Mouse (Mus musculus): ENCODE data around the gene Bbs1. TPM values are rescaled to one million over a fixed set of nuclear protein-coding genes. Genes with fewer than 3 reads are reported as not detected.
"Not testable (repeated sequence)": the region's sequence is repeated elsewhere in the genome, so short reads cannot be mapped to it uniquely, and the experiment has no call there.

Bbs1 gene
- polyA plus RNA-seq, 1 experiment from 2014 or later: 1.0 TPM

DNA sequence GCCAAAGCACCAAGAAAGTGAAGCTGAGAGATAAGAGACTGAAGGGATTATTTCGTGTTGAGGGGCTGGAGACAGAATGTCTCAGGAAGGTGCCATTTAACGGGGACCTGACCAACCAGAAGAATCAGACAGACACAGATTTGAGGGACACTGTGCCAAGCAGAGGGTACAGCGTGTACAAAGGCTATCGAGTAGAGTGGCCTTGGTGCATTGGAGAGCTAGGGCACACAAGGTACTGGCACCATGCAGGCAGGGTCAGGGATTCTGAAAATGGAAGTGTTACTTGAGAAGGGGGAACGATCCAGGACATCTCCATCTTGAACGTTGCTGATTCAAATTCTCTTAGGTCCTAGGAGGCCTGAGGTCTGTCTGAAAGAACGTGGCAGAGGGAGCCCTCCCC lies 2.9 kb upstream of the Bbs1 start:
- H3K36me3 ChIP-seq (ENCODE audit: inconsistent target): peaks cover 56% of the 10 kb centered on the region

DNA sequence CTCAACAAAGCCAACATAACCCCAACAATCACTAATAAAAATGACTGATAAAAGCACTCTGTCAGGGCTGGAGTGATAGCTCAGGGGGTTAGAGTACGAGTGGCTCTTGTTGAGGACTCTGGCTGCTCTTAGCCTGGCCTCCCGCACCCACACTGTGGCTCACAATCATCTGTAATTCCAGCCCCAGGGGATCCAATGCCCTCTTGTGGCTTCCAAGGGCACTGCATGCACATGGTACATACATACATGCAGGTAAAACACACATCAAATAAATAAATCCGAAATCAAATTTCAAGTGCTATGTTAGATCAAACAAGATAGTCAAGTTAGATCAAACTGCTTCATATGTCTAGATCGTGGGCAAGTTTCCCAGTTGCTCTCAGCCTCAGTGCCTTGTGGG lies 1.7 kb upstream of the Bbs1 start:
- WGBS (ENCODE audit: missing documents): 93% methylated on average over 4 of the region's 4 CpGs
- Histone ChIP-seq H3K79me2 (ENCODE audit: inconsistent target) (no peaks in the 10 kb centered on the region), H3K27ac (no peak overlapping the region), H3K36me3 (ENCODE audit: inconsistent target) (peaks cover 44% of the 10 kb centered on the region), H3K4me3 (ENCODE audit: inconsistent target) (no peak overlapping the region)

More for the DNA sequence above, 2.9 kb upstream of the Bbs1 start:
- H3K79me2 ChIP-seq (ENCODE audit: inconsistent target): no peaks in the 10 kb centered on the region
- H3K27ac ChIP-seq: no peak overlapping the region
- 89% methylated on average over 7 of the region's 7 CpGs for WGBS (ENCODE audit: missing documents)
- no peak overlapping the region for H3K4me3 ChIP-seq (ENCODE audit: inconsistent target)

DNA sequence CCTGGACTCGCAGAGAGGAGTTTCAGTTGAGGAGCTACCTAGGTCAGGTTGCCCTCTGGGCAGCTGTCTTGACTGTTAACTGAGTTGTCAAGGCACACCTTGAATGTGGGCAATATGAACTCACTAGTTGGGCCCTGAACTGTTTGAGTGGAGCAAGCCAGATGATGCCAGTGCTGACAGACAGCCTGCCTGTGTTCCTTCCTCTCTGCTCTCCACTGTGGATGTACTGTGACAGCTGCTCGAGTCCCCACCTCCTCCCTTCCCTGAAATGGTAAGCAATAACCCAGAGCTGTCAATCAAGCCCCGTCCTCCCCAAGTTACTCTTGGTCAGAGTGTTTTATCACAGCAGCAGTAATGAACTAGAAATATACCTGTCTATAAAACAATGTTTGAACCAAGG lies 6.5 kb downstream of the Bbs1 start:
- 77% methylated on average over 3 of the region's 3 CpGs for WGBS (ENCODE audit: missing documents)
- H3K4me3 ChIP-seq (ENCODE audit: inconsistent target): no peak overlapping the region
- no peaks in the 10 kb centered on the region for H3K79me2 ChIP-seq (ENCODE audit: inconsistent target)
- H3K27ac ChIP-seq: no peak overlapping the region
- H3K36me3 ChIP-seq (ENCODE audit: inconsistent target): no peaks in the 10 kb centered on the region

DNA sequence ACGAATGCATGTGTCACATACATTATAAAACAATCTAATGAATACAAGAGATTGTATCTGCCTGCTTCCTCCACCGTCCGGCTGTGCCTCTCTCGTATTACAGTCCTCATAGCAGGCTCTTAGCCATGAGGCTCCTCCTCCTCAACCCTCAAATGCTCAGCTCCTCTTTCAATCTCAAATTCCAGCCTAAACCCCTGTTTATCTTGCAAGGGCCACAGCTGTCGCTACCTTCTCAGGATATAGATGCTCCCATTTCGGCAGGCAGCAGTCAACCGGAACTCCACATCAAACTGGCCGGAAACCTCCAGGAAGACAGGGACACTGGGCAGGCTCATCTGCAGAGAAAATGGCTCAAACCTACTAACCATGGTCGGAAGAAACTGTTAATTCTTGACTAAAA lies 7.5 kb downstream of the Bbs1 start:
- WGBS (ENCODE audit: missing documents): 96% methylated on average over 9 of the region's 9 CpGs
- H3K79me2 ChIP-seq (ENCODE audit: inconsistent target): no peaks in the 10 kb centered on the region
- no peaks in the 10 kb centered on the region for H3K36me3 ChIP-seq (ENCODE audit: inconsistent target)
- H3K4me3 ChIP-seq (ENCODE audit: inconsistent target): no peak overlapping the region
- H3K27ac ChIP-seq: no peak overlapping the region

DNA sequence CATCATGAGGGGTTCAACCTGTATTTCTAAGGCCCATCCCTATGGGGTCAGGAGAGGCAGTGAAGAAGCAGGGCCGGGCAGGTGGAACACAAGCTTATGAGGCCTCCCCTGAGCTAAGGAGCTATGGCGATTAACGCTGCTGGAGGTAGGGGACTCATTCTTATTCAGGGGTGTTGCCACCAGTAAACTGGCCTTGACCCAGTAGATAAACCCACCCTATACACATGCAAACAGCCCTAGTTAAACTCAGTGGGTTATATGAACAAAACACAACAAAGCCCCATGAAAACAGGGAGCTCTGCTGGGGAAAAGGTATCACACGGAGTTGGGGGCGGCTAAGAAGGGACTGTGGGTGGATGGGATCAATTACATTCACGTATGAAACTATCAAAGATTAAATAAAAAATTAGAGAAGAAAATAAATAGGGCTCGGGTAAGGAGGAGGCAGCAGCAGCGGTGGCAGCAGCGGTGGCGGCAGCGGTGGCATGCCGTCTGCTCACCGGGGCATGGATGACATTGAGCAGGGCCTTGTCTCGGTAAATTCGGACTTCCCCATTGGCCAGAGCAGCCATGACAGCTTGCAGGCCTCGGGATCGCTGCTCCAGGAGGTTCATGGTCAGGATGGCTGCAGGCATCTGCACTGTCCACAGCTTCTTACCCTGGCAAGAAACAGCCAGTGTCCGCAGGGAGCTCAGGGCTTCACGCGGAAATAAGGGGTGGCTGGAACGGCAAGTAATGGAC lies 9.5 kb downstream of the Bbs1 start:
- 85% methylated on average over 21 of the region's 21 CpGs for WGBS (ENCODE audit: missing documents)
- Histone ChIP-seq H3K79me2 (ENCODE audit: inconsistent target) (no peaks in the 10 kb centered on the region), H3K27ac (no peak overlapping the region)

DNA sequence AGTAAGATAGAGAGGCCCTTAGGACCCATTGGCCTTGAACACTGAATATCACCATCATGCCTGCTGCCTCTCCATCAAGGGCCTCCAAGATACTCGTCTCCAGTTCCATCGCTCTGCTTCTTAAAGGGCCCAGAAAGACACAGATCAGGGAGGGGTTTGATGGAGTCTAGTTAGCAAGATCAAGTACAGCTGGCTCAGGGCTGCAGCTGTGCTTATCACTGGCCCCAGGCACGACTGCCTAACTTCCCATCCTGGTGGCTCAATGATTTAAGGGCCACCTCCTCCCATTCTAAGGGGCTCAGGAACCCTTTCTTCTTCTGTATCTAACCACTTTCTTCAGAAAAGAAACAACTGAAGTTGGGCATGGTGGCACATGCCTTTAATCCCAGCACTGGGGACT lies 14.6 kb downstream of the Bbs1 start:
- no peaks in the 10 kb centered on the region for H3K79me2 ChIP-seq (ENCODE audit: inconsistent target)
- H3K36me3 ChIP-seq (ENCODE audit: inconsistent target): no peaks in the 10 kb centered on the region
- WGBS (ENCODE audit: missing documents): 69% methylated on average over 3 of the region's 3 CpGs
- no peak overlapping the region for H3K27ac ChIP-seq
- H3K4me3 ChIP-seq (ENCODE audit: inconsistent target): no peak overlapping the region

More for the DNA sequence above, 9.5 kb downstream of the Bbs1 start:
- Histone ChIP-seq H3K36me3 (ENCODE audit: inconsistent target) (no peaks in the 10 kb centered on the region), H3K4me3 (ENCODE audit: inconsistent target) (no peak overlapping the region)

DNA sequence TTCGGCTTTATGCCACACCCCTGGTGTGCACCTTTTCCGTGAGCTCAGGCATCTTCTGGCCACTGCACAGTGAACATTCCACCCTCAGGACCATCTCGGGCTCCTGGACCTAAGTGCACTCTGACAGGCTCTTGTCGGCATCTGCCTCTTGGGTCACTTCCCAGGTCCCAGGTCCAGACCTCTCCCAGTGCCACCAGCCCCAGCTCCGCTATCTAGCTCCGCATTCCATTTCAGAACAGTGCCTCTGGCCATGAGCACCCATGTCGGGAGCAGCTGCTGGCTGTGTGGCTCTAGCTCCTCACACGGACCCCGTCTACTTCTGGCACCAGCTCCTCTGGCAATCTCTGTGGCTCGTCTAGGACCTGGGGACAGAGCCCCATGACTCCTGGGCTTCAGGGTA lies 16.6 kb downstream of the Bbs1 start:
- Histone ChIP-seq H3K36me3 (ENCODE audit: inconsistent target) (no peaks in the 10 kb centered on the region), H3K4me3 (ENCODE audit: inconsistent target) (no peak overlapping the region), H3K79me2 (ENCODE audit: inconsistent target) (no peaks in the 10 kb centered on the region), H3K27ac (no peak overlapping the region)
- 92% methylated on average over 10 of the region's 10 CpGs for WGBS (ENCODE audit: missing documents)

DNA sequence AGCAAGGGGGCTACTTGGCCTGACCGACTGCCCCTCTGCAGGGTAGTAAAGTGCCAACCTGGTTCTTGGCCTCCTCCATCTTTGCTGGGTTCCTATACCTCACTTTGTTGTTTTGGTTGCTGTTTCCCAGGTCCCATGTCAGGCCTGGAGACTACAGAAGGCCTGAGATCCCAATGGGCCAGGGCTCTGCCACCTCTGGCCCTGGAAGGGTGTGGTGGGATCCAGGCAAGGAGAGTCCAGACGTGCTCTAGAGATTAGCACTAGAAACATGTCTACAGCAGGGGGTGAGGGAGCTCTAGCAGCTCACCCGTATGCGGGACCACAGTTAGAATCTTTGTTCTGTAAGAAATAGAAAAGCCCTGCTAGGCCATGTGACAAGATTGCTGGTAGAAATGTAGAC lies 22.5 kb downstream of the Bbs1 start:
- H3K79me2 ChIP-seq (ENCODE audit: inconsistent target): peaks cover 16% of the 10 kb centered on the region
- no peak overlapping the region for H3K27ac ChIP-seq
- WGBS (ENCODE audit: missing documents): 98% methylated on average over 4 of the region's 4 CpGs
- H3K4me3 ChIP-seq (ENCODE audit: inconsistent target): no peak overlapping the region
- peaks cover 24% of the 10 kb centered on the region; the same call in 1 of the 2 replicates for H3K36me3 ChIP-seq (ENCODE audit: inconsistent target)

DNA sequence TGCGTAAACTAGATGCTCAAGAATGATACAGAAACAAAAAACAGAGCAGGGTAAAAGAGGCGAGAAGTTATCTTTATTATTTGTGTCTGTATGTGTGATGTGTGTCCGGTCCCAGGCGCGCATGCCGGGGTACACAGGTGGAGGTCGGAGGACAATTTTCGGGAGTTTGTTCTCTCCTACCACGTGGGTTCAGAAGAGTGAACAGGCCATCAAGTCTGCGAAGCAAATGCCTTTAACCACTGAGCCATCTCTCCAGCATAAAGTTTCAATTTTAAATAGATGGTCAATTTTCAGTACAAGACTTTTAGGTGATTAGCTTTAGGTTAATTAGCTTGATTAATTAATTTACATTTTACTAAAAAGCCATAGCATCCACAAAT lies 27.1 kb downstream of the Bbs1 start:
- Histone ChIP-seq H3K79me2 (ENCODE audit: inconsistent target) (peaks cover 19% of the 10 kb centered on the region), H3K4me3 (ENCODE audit: inconsistent target) (peak overlapping the region; percentile 46), H3K36me3 (ENCODE audit: inconsistent target) (peaks cover 24% of the 10 kb centered on the region; the same call in 1 of the 2 replicates), H3K27ac (no peak overlapping the region)
- WGBS (ENCODE audit: missing documents): 72% methylated on average over 10 of the region's 10 CpGs

DNA sequence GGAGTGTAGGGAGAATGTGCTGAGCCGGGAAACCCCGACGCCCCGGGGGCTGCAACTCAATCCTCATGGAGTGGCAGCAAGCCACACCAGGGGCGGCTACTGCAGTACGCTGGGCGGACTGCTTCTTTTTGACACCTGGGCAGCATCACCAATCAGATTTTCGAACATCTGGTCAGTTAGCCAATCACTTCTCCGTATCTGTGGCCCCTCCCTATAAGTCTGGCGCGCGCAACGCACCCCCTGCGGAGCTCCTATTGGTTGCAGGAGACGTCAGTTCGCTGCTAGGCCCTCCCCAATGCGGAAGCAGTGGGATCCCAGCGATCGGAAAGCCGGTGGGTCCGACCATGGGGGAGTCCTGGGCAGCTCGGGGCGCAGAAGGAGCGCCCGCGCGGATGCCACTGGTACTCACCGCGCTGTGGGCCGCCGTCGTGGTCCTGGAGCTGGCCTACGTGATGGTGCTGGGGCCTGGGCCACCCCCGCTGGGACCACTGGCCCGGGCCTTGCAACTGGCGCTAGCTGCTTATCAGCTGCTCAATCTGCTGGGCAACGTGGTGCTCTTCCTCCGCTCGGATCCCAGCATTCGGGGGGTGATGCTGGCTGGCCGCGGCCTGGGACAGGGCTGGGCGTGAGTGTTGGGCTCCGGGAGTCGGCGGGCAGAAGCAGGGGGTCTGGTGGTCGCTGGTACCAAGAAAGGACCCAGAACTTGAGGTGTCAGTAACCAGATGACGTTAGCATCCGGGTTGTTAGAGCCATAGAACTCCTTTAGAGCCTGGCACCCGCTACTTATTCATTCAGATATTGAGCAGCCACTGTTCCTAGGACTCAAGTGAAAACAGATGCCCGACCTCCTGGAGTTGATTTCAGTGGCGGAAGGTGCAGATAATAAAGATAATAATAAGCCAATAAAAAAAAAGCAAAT lies 27.8 kb downstream of the Bbs1 start, which contains the start of gene Zdhhc24:
Gene Zdhhc24, plus strand, starts transcription at position 264 of the 919 bp plus-strand sequence.
- H3K36me3 ChIP-seq (ENCODE audit: inconsistent target): peaks cover 20% of the 10 kb centered on the region; the same call in 1 of the 2 replicates
- H3K4me3 ChIP-seq (ENCODE audit: inconsistent target): peak within 1 kb of the TSS; percentile 46
- peaks cover 19% of the 10 kb centered on the region for H3K79me2 ChIP-seq (ENCODE audit: inconsistent target)
- no peak within 1 kb of the TSS for H3K27ac ChIP-seq
- WGBS (ENCODE audit: missing documents): under 1% methylated on average over 52 of the region's 52 CpGs

DNA sequence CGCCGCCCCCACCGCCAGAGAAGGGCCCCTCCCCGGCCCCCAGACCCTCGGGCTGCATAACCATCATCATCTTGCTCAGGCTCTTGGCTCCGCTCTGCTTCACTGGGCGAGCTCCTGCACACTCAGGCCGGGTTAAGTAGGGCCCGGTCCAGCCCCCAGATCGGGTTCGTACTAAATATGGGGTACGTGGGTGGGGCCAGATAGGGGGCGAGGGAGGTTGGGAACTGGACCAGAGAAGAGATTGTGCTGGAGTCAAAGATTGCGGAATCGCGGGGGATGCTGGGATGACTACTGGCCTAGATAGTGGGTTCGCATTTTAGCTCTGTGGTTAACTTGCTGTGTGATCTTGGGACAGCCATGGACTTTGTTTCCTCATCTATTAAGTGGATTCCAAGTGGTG lies 28.6 kb downstream of the Bbs1 start, which contains the start of gene Actn3:
Gene Actn3, minus strand, starts transcription at position 125 of the 400 bp plus-strand sequence.
- peaks cover 19% of the 10 kb centered on the region for H3K79me2 ChIP-seq (ENCODE audit: inconsistent target)
- no peak within 1 kb of the TSS for H3K27ac ChIP-seq
- 12% methylated on average over 17 of the region's 17 CpGs for WGBS (ENCODE audit: missing documents)
- H3K4me3 ChIP-seq (ENCODE audit: inconsistent target): peak within 1 kb of the TSS; percentile 46
- peaks cover 12% of the 10 kb centered on the region; the same call in 1 of the 2 replicates for H3K36me3 ChIP-seq (ENCODE audit: inconsistent target)

DNA sequence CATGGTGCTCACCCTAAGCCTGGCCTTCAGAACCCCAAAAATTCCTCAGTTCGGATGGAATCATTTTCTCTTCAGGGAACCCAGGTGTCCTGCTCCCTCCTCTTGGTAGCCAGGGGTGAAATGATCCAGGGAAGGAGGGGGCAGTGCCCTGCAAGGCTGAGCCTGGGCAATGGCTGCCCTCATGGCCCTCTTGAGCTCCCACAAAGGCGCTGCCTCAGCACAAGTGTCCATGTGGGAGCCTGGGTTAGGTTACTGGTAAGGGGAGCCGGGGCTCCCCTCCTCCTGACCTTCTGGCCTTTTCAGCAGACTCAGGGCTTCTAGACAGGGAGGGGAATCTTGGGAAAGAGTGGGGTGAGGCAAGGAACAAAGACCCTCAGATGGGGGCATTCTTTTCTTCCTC lies 29.7 kb downstream of the Bbs1 start:
- 95% methylated on average over 3 of the region's 3 CpGs for WGBS (ENCODE audit: missing documents)
- Histone ChIP-seq H3K4me3 (ENCODE audit: inconsistent target) (no peak overlapping the region), H3K27ac (no peak overlapping the region), H3K79me2 (ENCODE audit: inconsistent target) (peaks cover 19% of the 10 kb centered on the region), H3K36me3 (ENCODE audit: inconsistent target) (0 out of 2 replicates have a peak, but pooled peaks cover 1% of the 10 kb centered on the region)

DNA sequence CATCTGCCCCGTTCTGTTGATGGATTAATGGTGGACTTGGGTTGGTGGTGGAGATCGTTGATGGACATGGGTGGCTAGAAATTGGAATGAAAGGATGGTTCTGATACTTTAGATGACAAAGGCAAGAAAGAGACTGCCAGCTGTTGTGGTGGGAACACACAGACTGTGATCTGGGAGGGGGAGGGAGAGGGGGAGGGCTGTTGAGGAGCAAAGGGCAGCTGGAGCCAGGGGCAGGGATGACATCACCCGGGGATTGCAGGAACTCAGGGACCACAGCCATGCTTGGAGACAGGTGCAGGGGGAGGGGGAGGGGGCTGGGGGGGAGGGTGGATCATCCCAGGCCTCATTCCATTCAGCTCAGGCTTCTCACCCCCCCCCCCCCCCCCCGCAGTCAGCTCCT lies 30.2 kb downstream of the Bbs1 start:
- H3K4me3 ChIP-seq (ENCODE audit: inconsistent target): no peak overlapping the region
- H3K79me2 ChIP-seq (ENCODE audit: inconsistent target): peaks cover 19% of the 10 kb centered on the region
- no peaks in the 10 kb centered on the region for H3K36me3 ChIP-seq (ENCODE audit: inconsistent target)
- H3K27ac ChIP-seq: no peak overlapping the region
- 88% methylated on average over 2 of the region's 4 CpGs for WGBS (ENCODE audit: missing documents)

DNA sequence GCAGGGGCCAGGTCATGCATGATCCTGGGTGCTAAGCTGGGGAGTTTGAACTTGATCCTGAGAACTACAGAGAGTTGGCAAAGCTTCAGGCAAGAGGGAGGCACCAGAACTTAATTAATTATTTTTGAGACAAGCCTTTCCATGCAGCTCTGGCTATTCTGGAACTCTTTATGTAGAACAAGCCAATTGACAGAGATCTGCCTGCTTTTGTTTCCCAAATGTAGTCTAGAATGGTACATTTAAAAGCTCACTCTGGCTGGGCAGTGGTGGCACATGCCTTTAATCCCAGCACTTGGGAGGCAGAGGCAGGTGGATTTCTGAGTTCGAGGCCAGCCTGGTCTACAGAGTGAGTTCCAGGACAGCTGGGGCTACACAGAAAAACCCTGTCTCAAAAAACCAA lies 31.8 kb downstream of the Bbs1 start:
- WGBS (ENCODE audit: missing documents): no CpG with 5 or more reads among the region's 1 CpGs
- H3K36me3 ChIP-seq (ENCODE audit: inconsistent target); H3K79me2 ChIP-seq (ENCODE audit: inconsistent target); H3K4me3 ChIP-seq (ENCODE audit: inconsistent target); H3K27ac ChIP-seq: not testable (repeated sequence)

DNA sequence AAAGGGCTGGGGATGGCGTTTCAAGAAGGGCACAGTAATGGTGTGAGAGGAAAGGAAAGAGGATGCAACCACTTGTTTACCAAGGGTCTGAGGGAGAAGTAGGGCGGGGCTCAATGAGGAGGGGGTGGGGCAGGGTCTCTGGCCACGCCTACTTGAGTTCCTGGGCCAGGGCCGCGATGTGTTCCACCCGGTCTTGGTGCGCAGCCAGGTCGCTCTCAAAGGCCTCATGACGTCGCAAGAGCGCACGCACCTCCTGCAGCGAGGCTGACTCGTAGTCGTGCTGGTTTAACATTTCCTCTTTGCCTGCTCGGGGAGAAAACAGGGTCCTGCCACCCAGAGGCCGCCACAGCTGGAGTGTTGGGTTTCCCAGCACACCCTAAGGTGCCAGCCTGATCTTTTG lies 41.3 kb downstream of the Bbs1 start:
- no peaks in the 10 kb centered on the region for H3K79me2 ChIP-seq (ENCODE audit: inconsistent target)
- WGBS (ENCODE audit: missing documents): 3% methylated on average over 17 of the region's 17 CpGs
- H3K27ac ChIP-seq: no peak overlapping the region
- H3K36me3 ChIP-seq (ENCODE audit: inconsistent target): no peaks in the 10 kb centered on the region
- H3K4me3 ChIP-seq (ENCODE audit: inconsistent target): no peak overlapping the region

Measured in macrophage (primary cell).